Mouse (Mus musculus): Measurements from ENCODE around the gene Hivep3. TPM values are rescaled to one million over a fixed set of nuclear protein-coding genes. Genes with fewer than 3 reads are reported as not detected.
A peak's percentile ranks its signal among the peaks of the same experiment; 100 is the strongest.

Hivep3 gene
- polyA plus RNA-seq, 2 experiments from 2014 or later = 19.6 to 23.1 TPM

- no peak for ATAC-seq
Measured at GRCm38 (mm10) chr4:120023221-120023840, 289.7 kb downstream of the Hivep3 start.

GRCm38 (mm10) chr4:120024071-120024470 is 290.5 kb downstream of the Hivep3 start:
- no peak for ATAC-seq

- no peak for ATAC-seq
Measured at GRCm38 (mm10) chr4:120027671-120028070, 294.1 kb downstream of the Hivep3 start.

- ATAC-seq = no peak
Measured at GRCm38 (mm10) chr4:120029937-120030336, 296.4 kb downstream of the Hivep3 start.

- ATAC-seq = peak; percentile 73
Measured at GRCm38 (mm10) chr4:120032320-120032983, 298.9 kb downstream of the Hivep3 start.

- peak; percentile 22 for ATAC-seq
Measured at GRCm38 (mm10) chr4:120032984-120033355, 299.4 kb downstream of the Hivep3 start.

GRCm38 (mm10) chr4:120036294-120036693 is 302.7 kb downstream of the Hivep3 start:
- ATAC-seq = no peak

GRCm38 (mm10) chr4:120037007-120037406 is 303.4 kb downstream of the Hivep3 start:
- ATAC-seq = peak; percentile 13

- ATAC-seq = peak; percentile 24
Measured at GRCm38 (mm10) chr4:120041520-120041919, 307.9 kb downstream of the Hivep3 start.

- no peak for ATAC-seq
Measured at GRCm38 (mm10) chr4:120042480-120042879, 308.9 kb downstream of the Hivep3 start.

GRCm38 (mm10) chr4:120044612-120045011 is 311.0 kb downstream of the Hivep3 start:
- no peak for ATAC-seq

GRCm38 (mm10) chr4:120045131-120045537 is 311.6 kb downstream of the Hivep3 start:
- ATAC-seq = no peak

- no peak for ATAC-seq
Measured at GRCm38 (mm10) chr4:120045871-120046270, 312.3 kb downstream of the Hivep3 start.

- ATAC-seq = no peak
Measured at GRCm38 (mm10) chr4:120047060-120047459, 313.5 kb downstream of the Hivep3 start.

GRCm38 (mm10) chr4:120048274-120048673 is 314.7 kb downstream of the Hivep3 start:
- ATAC-seq = no peak

GRCm38 (mm10) chr4:120049857-120050256 is 316.3 kb downstream of the Hivep3 start:
- ATAC-seq = no peak

GRCm38 (mm10) chr4:120052481-120052880 is 318.9 kb downstream of the Hivep3 start:
- ATAC-seq = no peak

- peak; percentile 69 for ATAC-seq
Measured at GRCm38 (mm10) chr4:120053026-120054005, 319.7 kb downstream of the Hivep3 start.

- no peak for ATAC-seq
Measured at GRCm38 (mm10) chr4:120054145-120054544, 320.6 kb downstream of the Hivep3 start.

- no peak for ATAC-seq
Measured at GRCm38 (mm10) chr4:120056451-120056850, 322.9 kb downstream of the Hivep3 start.

GRCm38 (mm10) chr4:120057529-120057928 is 323.9 kb downstream of the Hivep3 start:
- no peak for ATAC-seq

- ATAC-seq = no peak
Measured at GRCm38 (mm10) chr4:120058157-120058556, 324.6 kb downstream of the Hivep3 start.

GRCm38 (mm10) chr4:120058794-120059193 is 325.2 kb downstream of the Hivep3 start:
- ATAC-seq = no peak
